Mouse (Mus musculus) forebrain, embryonic 10.5 days (tissue): ENCODE data around the gene Nudt22. TPM values are rescaled to one million over a fixed set of nuclear protein-coding genes. Genes with fewer than 3 reads are reported as not detected.

Source experiments
- DNase-seq: peaks from one replicate; pipeline ENCODE4 v3.0.0-alpha.2; 2017; ENCODE audit warnings: low spot score; ENCODE audit errors: extremely low spot score
- H3K27ac ChIP-seq: fragments of 300-500 bp; sonication (generic); 2 replicates; pipeline ENCODE4 v1.5.1; 2016; ENCODE audit warnings: mild to moderate bottlenecking
- H3K27me3 ChIP-seq: fragments of 300-500 bp; sonication (generic); 2 replicates; pipeline ENCODE4 v1.6.1; 2016; ENCODE audit warnings: mild to moderate bottlenecking; ENCODE audit not compliant: poor library complexity, severe bottlenecking
- H3K36me3 ChIP-seq: fragments of 300-500 bp; sonication (generic); replicated peaks from 2 replicates; pipeline ENCODE4 v1.6.1; 2016; ENCODE audit warnings: mild to moderate bottlenecking, moderate library complexity
- H3K4me1 ChIP-seq: fragments of 300-500 bp; sonication (generic); 2 replicates; pipeline ENCODE4 v1.6.1; 2016
- H3K4me3 ChIP-seq: fragments of 300-500 bp; sonication (generic); 2 replicates; pipeline ENCODE4 v1.5.1; 2016; ENCODE audit warnings: mild to moderate bottlenecking, moderate library complexity
- H3K9me3 ChIP-seq: fragments of 300-500 bp; sonication (generic); 2 replicates; pipeline ENCODE4 v1.6.1; 2016; ENCODE audit warnings: mild to moderate bottlenecking, moderate library complexity
- WGBS: fragments of 180-500 bp; shearing (Covaris S2); methylation state at CpG from one replicate; pipeline ENCODE4 v1.1.7; 2016; 5-methylcytosine and 5-hydroxymethylcytosine counted together
- polyA plus RNA-seq: library from polyadenylated mRNA; unstranded; fragments of >200 nt; fragmentation: Nextera tagmentation; extraction: Ambion mirVana; gene quantifications from 2 replicates; pipeline ENCODE4 v1.2.1, GENCODE M21; 2016

Gene Nudt22
- 18.4 TPM in 2 replicates for polyA plus RNA-seq

DNA sequence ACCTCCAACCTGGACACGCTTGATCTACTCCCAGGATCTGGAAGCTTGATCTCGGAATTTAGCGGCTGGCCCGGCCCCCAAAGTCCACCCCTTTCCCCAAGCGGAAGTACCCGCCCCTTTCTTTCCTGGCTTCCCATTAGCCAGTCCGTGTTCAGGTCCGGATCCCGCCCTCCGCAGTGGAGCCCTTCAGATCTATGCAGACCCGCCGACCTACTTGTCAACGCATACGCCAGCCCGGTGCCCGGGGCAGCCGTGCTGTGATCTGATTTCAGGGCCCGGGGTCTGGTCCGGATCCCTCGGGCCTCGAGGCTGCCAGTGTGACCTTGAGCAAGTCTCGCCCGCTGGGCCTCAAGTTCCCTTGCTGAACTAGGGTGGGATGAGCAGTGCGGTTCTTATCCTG, at the start of gene Nudt22, which contains the start of gene Trpt1:
TSS of gene Nudt22 (minus strand) at position 112 of the 400 bp plus-strand sequence.
TSS of gene Trpt1 (plus strand) at position 126 of the 400 bp plus-strand sequence.
- DNase-seq = peak; percentile 90
- Histone ChIP-seq H3K36me3 (peaks cover 28% of the 10 kb centered on the region), H3K27me3 (no peaks in the 10 kb centered on the region), H3K4me1 (peaks cover 60% of the 10 kb centered on the region), H3K4me3 (peak within 1 kb of the TSS; percentile 69), H3K9me3 (no peaks in the 10 kb centered on the region; the same call in 1 of the 2 replicates), H3K27ac (peak within 1 kb of the TSS; percentile 87)
- WGBS = under 1% methylated on average over 24 of the region's 24 CpGs

DNA sequence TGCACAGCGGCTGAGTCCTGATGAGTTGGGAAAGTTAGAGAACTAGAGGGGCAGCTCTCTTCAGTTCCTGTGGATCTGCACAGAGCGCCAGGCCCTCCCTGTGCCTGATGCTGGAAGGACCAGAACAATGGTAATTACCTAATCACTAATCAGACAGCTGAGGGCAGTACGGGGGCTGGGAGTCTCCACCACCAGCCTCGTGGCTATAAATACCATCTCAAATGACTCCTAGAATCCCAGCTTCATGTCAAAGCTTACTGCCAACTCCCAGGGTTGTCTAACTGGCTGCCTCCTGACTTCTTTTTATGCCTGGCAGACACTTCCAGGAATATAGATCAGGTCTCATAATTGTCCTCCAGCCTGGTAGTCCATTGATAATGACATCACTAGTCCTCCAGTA, 48.8 kb upstream of the Nudt22 start:
- Histone ChIP-seq H3K9me3 (no peaks in the 10 kb centered on the region), H3K36me3 (no peaks in the 10 kb centered on the region), H3K4me1 (peaks cover 16% of the 10 kb centered on the region), H3K4me3 (no peak overlapping the region), H3K27me3 (no peaks in the 10 kb centered on the region), H3K27ac (no peak overlapping the region)
- 56% methylated on average over 4 of the region's 4 CpGs for WGBS
- DNase-seq = no peak

DNA sequence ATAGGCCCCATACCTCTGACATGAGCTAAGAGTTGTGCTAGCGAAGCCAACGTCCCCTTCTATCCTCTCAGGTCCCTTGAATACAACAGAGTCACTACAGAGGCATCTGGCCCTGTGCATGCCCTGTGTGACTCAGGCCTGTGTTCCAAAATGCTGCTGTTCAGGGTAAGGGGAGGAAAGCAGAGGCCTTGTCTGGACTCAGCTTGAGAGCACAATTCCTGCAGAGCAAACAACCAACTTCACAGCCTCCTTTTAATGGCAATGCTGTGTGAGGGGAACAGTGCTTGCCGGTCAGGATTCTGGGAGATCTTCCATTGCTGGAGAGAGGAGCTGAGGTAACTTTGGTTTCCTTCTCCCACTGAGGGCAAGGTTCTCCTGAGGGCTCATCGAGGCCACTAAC, 48.4 kb upstream of the Nudt22 start:
- DNase-seq = no peak
- no peak overlapping the region for H3K4me3 ChIP-seq
- peaks cover 20% of the 10 kb centered on the region for H3K4me1 ChIP-seq
- H3K27ac ChIP-seq = no peak overlapping the region
- no peaks in the 10 kb centered on the region for H3K36me3 ChIP-seq
- no peaks in the 10 kb centered on the region for H3K27me3 ChIP-seq
- WGBS = 72% methylated on average over 4 of the region's 4 CpGs
- no peaks in the 10 kb centered on the region for H3K9me3 ChIP-seq

DNA sequence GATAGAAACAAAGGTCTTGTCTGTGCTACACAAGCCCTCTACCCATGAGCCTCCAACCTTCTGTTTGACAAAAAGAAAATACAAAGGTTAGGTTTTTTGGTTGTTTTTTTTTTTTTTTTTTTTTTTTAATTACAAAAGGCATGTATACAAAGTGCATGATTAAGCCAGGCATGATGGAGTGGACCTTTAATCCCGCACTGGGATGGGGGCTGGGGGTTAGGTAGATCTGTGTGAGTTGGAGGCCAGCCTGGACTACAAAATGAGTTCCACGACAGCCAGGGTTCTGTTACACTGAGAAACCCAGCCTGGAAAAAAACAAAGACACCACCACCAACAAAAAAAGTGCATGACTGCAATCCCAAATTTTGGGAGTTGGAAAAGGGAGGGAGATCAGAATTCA, 45.3 kb upstream of the Nudt22 start:
- peaks cover 48% of the 10 kb centered on the region for H3K4me1 ChIP-seq
- no peaks in the 10 kb centered on the region for H3K27me3 ChIP-seq
- 84% methylated on average over 2 of the region's 2 CpGs for WGBS
- DNase-seq = no peak
- H3K9me3 ChIP-seq = no peaks in the 10 kb centered on the region
- H3K36me3 ChIP-seq = peaks cover 26% of the 10 kb centered on the region
- H3K4me3 ChIP-seq = peak overlapping the region; percentile 96; the same call in 1 of the 2 replicates
- H3K27ac ChIP-seq = peak overlapping the region; percentile 99

DNA sequence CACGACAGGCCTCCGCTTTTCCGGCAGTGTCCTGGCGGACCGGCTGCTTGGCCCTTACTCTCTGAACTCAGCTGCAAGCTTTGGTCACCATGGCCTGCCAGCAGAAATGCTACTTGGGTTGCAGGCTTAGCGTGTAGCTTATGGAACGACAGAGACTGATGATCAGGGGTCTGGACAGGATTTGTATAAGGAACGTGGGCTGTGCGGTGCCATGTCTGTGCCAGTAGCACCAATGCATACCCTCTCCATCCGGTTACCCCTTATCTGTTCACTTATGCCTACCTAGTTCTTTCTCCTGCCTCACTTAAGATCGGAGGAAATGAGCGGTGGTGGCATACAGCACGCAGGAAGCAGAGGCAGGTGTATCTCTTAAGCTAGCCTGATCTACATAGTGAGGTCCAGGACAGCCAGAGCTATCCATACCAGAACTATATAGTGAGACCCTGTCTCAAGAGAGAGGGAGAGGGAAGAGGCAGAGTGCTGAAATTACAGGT, 44.8 kb upstream of the Nudt22 start:
- whole genome bisulfite sequencing = 28% methylated on average over 13 of the region's 13 CpGs
- Histone ChIP-seq H3K9me3 (no peaks in the 10 kb centered on the region), H3K27ac (peak overlapping the region; percentile 99), H3K4me3 (peak overlapping the region; percentile 96), H3K27me3 (no peaks in the 10 kb centered on the region), H3K36me3 (peaks cover 30% of the 10 kb centered on the region), H3K4me1 (peaks cover 48% of the 10 kb centered on the region)
- no peak for DNase-seq

DNA sequence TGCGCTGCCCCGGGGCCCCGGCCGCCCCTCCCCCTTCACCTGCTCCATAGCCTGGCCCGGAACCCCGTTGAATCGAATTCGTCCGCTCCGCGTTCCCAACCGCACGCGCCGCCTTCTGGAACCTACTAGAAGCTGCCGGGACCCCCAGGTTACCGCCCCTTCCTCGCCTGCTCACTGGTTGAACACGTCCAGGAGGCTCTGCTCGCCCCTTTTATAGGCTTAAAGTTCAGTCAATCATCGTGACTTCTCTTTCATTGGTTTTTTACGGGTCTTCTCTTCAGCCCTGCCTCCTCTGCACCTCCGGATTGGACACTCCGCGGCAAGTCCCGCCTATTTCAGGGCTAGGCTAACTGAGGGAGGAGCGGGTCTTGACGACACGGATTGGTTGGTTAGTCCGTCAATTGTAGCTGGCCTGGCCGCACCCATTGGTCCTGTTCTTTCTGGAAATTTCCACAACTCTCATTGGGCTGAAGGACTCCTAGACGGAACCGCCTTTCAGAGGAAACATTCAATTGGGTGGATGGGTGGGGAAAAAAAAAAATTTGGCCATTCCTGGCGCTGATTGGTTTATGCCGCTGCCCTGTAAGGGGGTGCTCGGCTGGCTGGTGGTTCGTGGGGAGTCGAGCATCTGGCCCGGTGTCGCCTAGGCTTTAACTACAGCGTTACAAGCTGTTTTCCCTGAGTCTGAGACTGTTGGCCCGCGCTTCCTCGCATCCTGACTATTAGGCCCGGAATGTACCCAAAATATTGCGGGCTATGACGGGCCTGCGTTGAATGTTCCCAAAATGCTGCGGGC, 44.1 kb upstream of the Nudt22 start, which contains the start of gene Stip1:
TSS of gene Stip1 (minus strand) at position 127 of the 796 bp plus-strand sequence.
- H3K27ac ChIP-seq = peak within 1 kb of the TSS; percentile 99
- WGBS = under 1% methylated on average over 49 of the region's 49 CpGs
- H3K27me3 ChIP-seq = no peaks in the 10 kb centered on the region
- peaks cover 36% of the 10 kb centered on the region for H3K36me3 ChIP-seq
- peak; percentile 99 for DNase-seq
- H3K4me1 ChIP-seq = peaks cover 48% of the 10 kb centered on the region
- H3K9me3 ChIP-seq = no peaks in the 10 kb centered on the region
- peak within 1 kb of the TSS; percentile 96 for H3K4me3 ChIP-seq

DNA sequence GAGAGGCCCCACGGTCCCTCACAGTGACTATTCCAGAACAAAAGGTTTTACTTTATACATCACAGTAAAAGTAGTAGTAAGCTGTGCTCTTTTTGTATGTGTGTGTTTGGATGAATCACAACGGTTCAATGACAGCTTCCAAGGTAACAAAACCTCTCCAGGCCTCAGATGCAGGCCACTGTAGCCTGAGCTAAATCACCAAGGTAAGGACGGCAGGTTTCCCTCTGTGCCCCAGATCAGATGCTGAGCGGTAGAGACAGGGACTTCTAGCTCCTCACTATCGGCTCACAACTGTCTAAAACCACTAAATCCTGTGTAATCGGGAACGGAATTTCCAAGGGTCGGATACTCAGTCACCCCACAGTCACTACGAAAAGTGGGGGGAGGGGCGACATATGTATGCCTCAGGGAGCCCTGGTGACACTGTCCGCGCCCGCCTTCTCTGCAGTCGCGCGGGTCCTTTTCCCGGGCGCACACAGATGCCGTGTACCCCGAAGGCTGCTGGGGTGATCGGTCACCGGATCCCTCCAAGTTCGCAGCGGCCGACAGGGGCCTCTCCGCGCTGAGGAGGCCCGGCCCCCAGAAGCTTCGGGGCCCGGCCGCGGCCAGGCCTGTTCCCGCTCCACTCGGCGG, 43.3 kb upstream of the Nudt22 start:
- Histone ChIP-seq H3K4me1 (peaks cover 41% of the 10 kb centered on the region), H3K27ac (peak overlapping the region; percentile 99), H3K9me3 (no peaks in the 10 kb centered on the region), H3K36me3 (peaks cover 45% of the 10 kb centered on the region), H3K4me3 (peak overlapping the region; percentile 96), H3K27me3 (no peaks in the 10 kb centered on the region)
- WGBS = 3% methylated on average over 28 of the region's 35 CpGs
- peak; percentile 61 for DNase-seq

DNA sequence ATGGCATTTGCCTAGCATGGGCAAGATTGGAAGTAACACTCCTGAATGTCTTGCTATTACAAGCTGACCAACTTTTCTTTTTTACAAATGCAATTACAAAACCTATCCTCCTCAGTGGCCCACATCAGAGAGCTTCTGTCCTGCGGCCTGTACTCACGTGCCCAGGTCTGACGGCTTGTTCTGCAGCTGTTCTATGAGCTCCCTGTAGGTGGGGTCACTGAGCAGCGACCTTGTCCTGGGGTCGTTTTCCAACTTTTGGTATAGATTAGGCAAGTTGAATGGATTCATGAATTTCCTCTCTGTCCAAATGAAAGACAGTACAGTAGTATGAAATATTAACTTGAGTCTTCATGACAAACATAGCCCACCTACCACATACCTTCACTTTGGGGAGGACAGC, 38.1 kb upstream of the Nudt22 start:
- no peak for DNase-seq
- Histone ChIP-seq H3K4me3 (no peak overlapping the region), H3K4me1 (peaks cover 25% of the 10 kb centered on the region), H3K36me3 (peaks cover 96% of the 10 kb centered on the region), H3K27ac (no peak overlapping the region), H3K9me3 (no peaks in the 10 kb centered on the region), H3K27me3 (no peaks in the 10 kb centered on the region)
- WGBS = 92% methylated on average over 5 of the region's 5 CpGs

DNA sequence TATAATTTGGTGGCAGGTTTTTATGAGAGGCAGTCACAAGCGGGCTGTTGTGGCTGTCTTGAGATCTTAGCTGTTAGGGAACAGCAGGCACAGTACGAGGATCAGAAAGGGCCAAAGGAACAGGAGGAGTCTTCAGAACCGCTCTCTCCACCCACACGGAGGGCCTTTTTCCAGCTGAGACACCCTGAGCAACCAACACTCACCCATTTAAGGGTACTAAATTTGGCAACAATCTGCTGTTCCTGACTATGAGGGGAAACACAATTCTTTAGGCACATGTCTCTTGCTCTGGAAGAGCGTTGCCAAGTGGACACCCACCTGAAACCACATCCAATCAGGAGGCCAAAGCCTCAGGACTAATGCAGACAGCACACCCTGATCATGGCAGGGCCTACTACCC, 33.6 kb upstream of the Nudt22 start:
- no peaks in the 10 kb centered on the region for H3K4me1 ChIP-seq
- 94% methylated on average over 5 of the region's 5 CpGs for WGBS
- H3K27me3 ChIP-seq = no peaks in the 10 kb centered on the region
- no peak overlapping the region for H3K27ac ChIP-seq
- DNase-seq = no peak
- no peak overlapping the region for H3K4me3 ChIP-seq
- no peaks in the 10 kb centered on the region for H3K9me3 ChIP-seq
- H3K36me3 ChIP-seq = peaks cover 99% of the 10 kb centered on the region

DNA sequence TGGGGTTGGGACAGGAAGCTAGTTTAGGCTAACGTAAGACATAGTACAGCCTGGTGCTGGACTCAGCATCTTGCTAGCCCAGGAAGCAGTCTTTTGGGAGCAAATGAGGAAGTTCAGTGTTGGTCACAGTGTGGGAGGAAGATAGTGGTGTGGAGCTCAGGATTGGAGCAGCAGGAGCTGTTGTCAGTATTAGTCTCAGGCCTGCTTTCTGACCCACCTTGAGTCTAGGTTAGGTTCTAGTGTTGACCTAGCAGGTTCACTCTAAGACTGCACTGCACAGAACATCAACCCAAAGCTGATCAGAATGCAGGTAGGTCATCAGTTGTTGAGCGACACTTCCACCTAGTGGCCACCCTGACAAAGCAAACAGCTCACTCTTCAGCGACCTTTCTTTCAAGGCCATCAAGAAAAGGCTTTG, 24.3 kb upstream of the Nudt22 start:
- WGBS = 53% methylated on average over 3 of the region's 3 CpGs
- H3K27me3 ChIP-seq = no peaks in the 10 kb centered on the region
- peaks cover 95% of the 10 kb centered on the region for H3K36me3 ChIP-seq
- no peak for DNase-seq
- H3K4me1 ChIP-seq = no peaks in the 10 kb centered on the region
- no peaks in the 10 kb centered on the region for H3K9me3 ChIP-seq
- no peak overlapping the region for H3K27ac ChIP-seq
- no peak overlapping the region for H3K4me3 ChIP-seq

DNA sequence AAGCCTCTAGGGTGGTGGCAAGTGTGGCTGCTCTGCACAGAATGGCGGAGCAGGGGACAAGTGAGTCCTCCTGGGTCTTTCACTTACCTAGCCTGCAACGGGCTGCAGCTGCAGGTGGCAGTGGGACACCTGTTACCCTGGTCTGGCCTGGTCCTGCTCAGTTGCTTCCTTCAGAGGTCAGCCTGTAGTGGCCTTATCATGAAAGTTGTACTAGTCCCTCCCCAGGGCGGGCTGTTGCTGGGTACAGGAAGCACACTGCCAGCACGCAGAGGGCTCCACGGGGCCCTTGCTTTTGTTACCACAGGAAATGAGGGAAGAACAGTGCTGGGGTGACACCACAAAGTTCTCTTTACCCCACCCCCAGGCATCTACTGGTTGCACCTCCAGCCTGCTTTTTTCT, 23.3 kb upstream of the Nudt22 start, which contains the start of gene Fermt3:
TSS of gene Fermt3 (minus strand) at position 279 of the 400 bp plus-strand sequence.
- no peaks in the 10 kb centered on the region for H3K4me1 ChIP-seq
- H3K27ac ChIP-seq = no peak within 1 kb of the TSS
- 88% methylated on average over 5 of the region's 5 CpGs for WGBS
- H3K9me3 ChIP-seq = no peaks in the 10 kb centered on the region
- H3K36me3 ChIP-seq = peaks cover 91% of the 10 kb centered on the region
- H3K4me3 ChIP-seq = no peak within 1 kb of the TSS; the same call in 1 of the 2 replicates
- no peaks in the 10 kb centered on the region for H3K27me3 ChIP-seq
- no peak for DNase-seq

DNA sequence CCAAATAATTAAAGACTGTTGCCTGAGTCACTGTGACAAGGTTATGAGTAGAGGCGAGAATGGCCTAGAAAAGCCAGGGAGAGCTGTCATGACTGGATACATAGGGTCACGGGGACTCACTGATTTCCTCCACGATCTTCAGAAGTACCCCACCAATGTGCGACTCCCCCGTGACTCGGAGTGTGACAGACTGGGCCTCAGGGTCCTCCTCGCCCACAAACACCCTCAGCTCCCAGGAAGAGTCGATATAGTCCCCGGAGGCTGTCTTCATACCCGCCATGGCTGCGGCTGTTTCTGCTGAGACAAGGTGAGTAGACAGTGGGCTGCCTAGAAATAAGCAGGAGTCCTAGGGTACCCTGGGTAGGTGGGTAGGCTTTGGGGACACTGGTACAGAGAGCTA, 22.6 kb upstream of the Nudt22 start:
- 89% methylated on average over 11 of the region's 11 CpGs for WGBS
- DNase-seq = no peak
- H3K27ac ChIP-seq = no peak overlapping the region
- no peaks in the 10 kb centered on the region for H3K27me3 ChIP-seq
- no peaks in the 10 kb centered on the region for H3K4me1 ChIP-seq
- H3K9me3 ChIP-seq = no peaks in the 10 kb centered on the region
- H3K36me3 ChIP-seq = peaks cover 91% of the 10 kb centered on the region
- H3K4me3 ChIP-seq = no peak overlapping the region
